Mouse (Mus musculus) brain, embryonic 14.5 days (tissue): Measurements from ENCODE around the gene Kalrn. TPM values are rescaled to one million over a fixed set of nuclear protein-coding genes. Genes with fewer than 3 reads are reported as not detected.

ENCODE experiments used
- DNase-seq: peaks from one replicate; pipeline ENCODE4 v3.0.0-alpha.2; 2011; ENCODE audit warnings: low read depth
- CTCF ChIP-seq: fragments of 200-500 bp; IDR thresholded peaks from 2 replicates; pipeline ENCODE4 v1.5.1; 2012; ENCODE audit warnings: inconsistent platforms, mild to moderate bottlenecking, moderate library complexity, borderline replicate concordance; ENCODE audit not compliant: insufficient read depth, insufficient read length; ENCODE audit errors: extremely low read depth
- POLR2A ChIP-seq: fragments of 200-500 bp; IDR thresholded peaks from 2 replicates; pipeline ENCODE4 v1.6.1; 2012; ENCODE audit warnings: mild to moderate bottlenecking, inconsistent platforms, borderline replicate concordance; ENCODE audit not compliant: poor library complexity, insufficient read depth, insufficient read length, severe bottlenecking; ENCODE audit errors: extremely low read depth
- polyA plus RNA-seq: library from polyadenylated mRNA; depleted of rRNA; stranded (reverse); fragments of >200 nt; gene quantifications from 2 replicates; pipeline ENCODE4 v1.2.3, GENCODE M21; 2012; rRNA removed

Gene Kalrn
- polyA plus RNA-seq, 1 experiment: 52.2 TPM

- DNase-seq: no peak
- no peak for TF ChIP-seq POLR2A
- no peak for TF ChIP-seq CTCF
Observed at GRCm38 (mm10) chr16:33921514-33921913, 651.8 kb downstream of the Kalrn start.

Other genes starting within 250 kb of the Kalrn start
- not detected in 2 replicates for gene Ropn1, start 76.4 kb upstream of the Kalrn start, polyA plus RNA-seq
- gene Ccdc14, start 117.1 kb upstream of the Kalrn start, polyA plus RNA-seq: 7.1 and 7.9 TPM in 2 replicates
- 5.7 and 8.9 TPM in 2 replicates for gene Mylk, start 171.7 kb upstream of the Kalrn start, polyA plus RNA-seq